Mouse (Mus musculus) myocyte (in vitro differentiated cells): ENCODE data around the gene Gldc. TPM values are rescaled to one million over a fixed set of nuclear protein-coding genes. Genes with fewer than 3 reads are reported as not detected.
A peak's percentile ranks its signal among the peaks of the same experiment; 100 is the strongest.

Experiments
- H3K27me3 ChIP-seq: one replicate; pipeline ENCODE4 v1.6.1; 2011; ENCODE audit not compliant: control insufficient read depth, insufficient read depth, insufficient read length
- H3K36me3 ChIP-seq: one replicate; pipeline ENCODE4 v1.6.1; 2011; ENCODE audit not compliant: control insufficient read depth, insufficient read depth
- H3K4me2 ChIP-seq: one replicate; pipeline ENCODE4 v1.6.1; 2011; ENCODE audit warnings: low read depth, control low read depth
- H3K4me3 ChIP-seq: one replicate; pipeline ENCODE4 v1.5.1; 2011; ENCODE audit warnings: mild to moderate bottlenecking, control low read depth, moderate library complexity
- H3K79me2 ChIP-seq: one replicate; pipeline ENCODE4 v1.6.1; 2011; ENCODE audit not compliant: control insufficient read depth, insufficient read depth
- H3ac ChIP-seq: one replicate; pipeline ENCODE4 v1.6.1; 2011; ENCODE audit not compliant: control insufficient read depth, insufficient read length
- CEBPB ChIP-seq: IDR thresholded peaks from 2 replicates; pipeline ENCODE4 v1.6.1; 2011; ENCODE audit warnings: mild to moderate bottlenecking, moderate library complexity; ENCODE audit not compliant: poor library complexity, insufficient read depth, severe bottlenecking
- E2F4 ChIP-seq: IDR thresholded peaks from one replicate; pipeline ENCODE4 v1.6.1; 2011; ENCODE audit warnings: mild to moderate bottlenecking, control low read depth, moderate library complexity; ENCODE audit not compliant: insufficient read depth
- MAX ChIP-seq: IDR thresholded peaks from one replicate; pipeline ENCODE4 v1.6.1; 2011; ENCODE audit warnings: low read depth, mild to moderate bottlenecking, control low read depth
- MYOD1 ChIP-seq, 3 experiments: IDR thresholded peaks; one replicate each; pipeline ENCODE4 v1.6.1; 2011; ENCODE audit warnings: control low read depth in 2 of 3, low read depth in 2 of 3, mild to moderate bottlenecking in 2 of 3, moderate library complexity in 1 of 3; ENCODE audit not compliant: insufficient read length in 2 of 3, control insufficient read depth in 1 of 3
- MYOG ChIP-seq, 3 experiments: IDR thresholded peaks; one replicate each; pipeline ENCODE4 v1.6.1; 2011; ENCODE audit warnings: control low read depth in 2 of 3, low read depth in 2 of 3, mild to moderate bottlenecking in 2 of 3; ENCODE audit not compliant: insufficient read length in 2 of 3, control insufficient read depth in 1 of 3, insufficient read depth in 1 of 3
- POLR2A ChIP-seq: IDR thresholded peaks from one replicate; pipeline ENCODE4 v1.6.1; 2011; ENCODE audit warnings: low read depth, mild to moderate bottlenecking, control low read depth, moderate library complexity; ENCODE audit not compliant: insufficient read length
- POLR2AphosphoS2 ChIP-seq: IDR thresholded peaks from one replicate; pipeline ENCODE4 v1.6.1; 2011; ENCODE audit warnings: low read depth, control low read depth; ENCODE audit not compliant: insufficient read length
- REST ChIP-seq: IDR thresholded peaks from one replicate; pipeline ENCODE4 v1.6.1; 2011; ENCODE audit warnings: mild to moderate bottlenecking, control low read depth, moderate library complexity; ENCODE audit not compliant: insufficient read depth, insufficient read length
- SRF ChIP-seq: IDR thresholded peaks from one replicate; pipeline ENCODE4 v1.6.1; 2011; ENCODE audit warnings: low read depth; ENCODE audit not compliant: control insufficient read depth, insufficient read length
- TCF12 ChIP-seq: IDR thresholded peaks from one replicate; pipeline ENCODE4 v1.6.1; 2011; ENCODE audit warnings: mild to moderate bottlenecking, control low read depth; ENCODE audit not compliant: poor library complexity, insufficient read depth, severe bottlenecking
- TCF3 ChIP-seq: IDR thresholded peaks from one replicate; pipeline ENCODE4 v1.6.1; 2011; ENCODE audit warnings: low read depth, control low read depth; ENCODE audit not compliant: insufficient read length
- USF1 ChIP-seq: IDR thresholded peaks from one replicate; pipeline ENCODE4 v1.6.1; 2011; ENCODE audit warnings: low read depth, mild to moderate bottlenecking, control low read depth, moderate library complexity
- polyA plus RNA-seq: library from polyadenylated mRNA; unstranded; fragments of >200 nt; fragmentation: generic; extraction: Trizol; gene quantifications from one replicate; pipeline ENCODE4 v1.2.1, GENCODE M21; 2012; ENCODE audit warnings: missing spikeins

Gldc gene
- polyA plus RNA-seq, 1 experiment = 1.1 TPM

GRCm38 (mm10) chr19:30100571-30100970, 74.7 kb downstream of the Gldc start:
- Histone ChIP-seq H3K27me3 (no peaks in the 10 kb centered on the region), H3K36me3 (peaks cover 24% of the 10 kb centered on the region), H3K4me3 (no peak overlapping the region), H3ac (no peak overlapping the region), H3K79me2 (no peaks in the 10 kb centered on the region), H3K4me2 (no peak overlapping the region)
- TF ChIP-seq POLR2AphosphoS2 (peak; percentile 26), CEBPB (no peak), REST (no peak), MAX (no peak), MYOD1 (IDR thresholded peaks at IDR 0.05; ENCODE audit: control insufficient read depth in 1 of 3, insufficient read length in 2 of 3, low read depth in 2 of 3) (no peak), USF1 (no peak), E2F4 (no peak), TCF3 (no peak), TCF12 (no peak)

GRCm38 (mm10) chr19:30097039-30097438, 78.2 kb downstream of the Gldc start:
- Histone ChIP-seq H3K36me3 (peaks cover 37% of the 10 kb centered on the region), H3ac (no peak overlapping the region), H3K27me3 (no peaks in the 10 kb centered on the region), H3K4me2 (no peak overlapping the region), H3K79me2 (no peaks in the 10 kb centered on the region), H3K4me3 (no peak overlapping the region)
- no peak for TF ChIP-seq REST
- TF ChIP-seq USF1 = no peak
- TF ChIP-seq CEBPB = no peak
- TF ChIP-seq POLR2A = no peak
- TF ChIP-seq POLR2AphosphoS2 = no peak
- no peak for TF ChIP-seq TCF3
- no peak for TF ChIP-seq E2F4
- no peak for TF ChIP-seq MAX
- TF ChIP-seq MYOD1 (IDR thresholded peaks at IDR 0.05; ENCODE audit: control insufficient read depth in 1 of 3, insufficient read length in 2 of 3, low read depth in 2 of 3) = no peak
- TF ChIP-seq MYOG (IDR thresholded peaks at IDR 0.05; ENCODE audit: control insufficient read depth in 1 of 3, insufficient read depth in 1 of 3, insufficient read length in 2 of 3, low read depth in 2 of 3) = no peak
- no peak for TF ChIP-seq TCF12
- TF ChIP-seq SRF = no peak

- Histone ChIP-seq H3K36me3 (peaks cover 46% of the 10 kb centered on the region), H3K4me3 (no peak overlapping the region), H3K79me2 (no peaks in the 10 kb centered on the region), H3ac (no peak overlapping the region), H3K4me2 (no peak overlapping the region), H3K27me3 (no peaks in the 10 kb centered on the region)
- peak; percentile 56 for TF ChIP-seq USF1
- no peak for TF ChIP-seq TCF12
- no peak for TF ChIP-seq POLR2AphosphoS2
Observed at GRCm38 (mm10) chr19:30096186-30096585, 79.0 kb downstream of the Gldc start.

- Histone ChIP-seq H3K4me3 (no peak overlapping the region), H3ac (no peak overlapping the region), H3K27me3 (no peaks in the 10 kb centered on the region), H3K36me3 (peaks cover 64% of the 10 kb centered on the region), H3K79me2 (no peaks in the 10 kb centered on the region), H3K4me2 (no peak overlapping the region)
- TF ChIP-seq MAX (no peak), SRF (no peak), USF1 (no peak), POLR2AphosphoS2 (no peak), MYOG (IDR thresholded peaks at IDR 0.05; ENCODE audit: control insufficient read depth in 1 of 3, insufficient read depth in 1 of 3, insufficient read length in 2 of 3, low read depth in 2 of 3) (no peak), MYOD1 (IDR thresholded peaks at IDR 0.05; ENCODE audit: control insufficient read depth in 1 of 3, insufficient read length in 2 of 3, low read depth in 2 of 3) (no peak), TCF3 (no peak), REST (no peak), TCF12 (no peak), POLR2A (no peak), CEBPB (no peak), E2F4 (no peak)
Observed at GRCm38 (mm10) chr19:30091644-30092295, 83.5 kb downstream of the Gldc start.

DNA sequence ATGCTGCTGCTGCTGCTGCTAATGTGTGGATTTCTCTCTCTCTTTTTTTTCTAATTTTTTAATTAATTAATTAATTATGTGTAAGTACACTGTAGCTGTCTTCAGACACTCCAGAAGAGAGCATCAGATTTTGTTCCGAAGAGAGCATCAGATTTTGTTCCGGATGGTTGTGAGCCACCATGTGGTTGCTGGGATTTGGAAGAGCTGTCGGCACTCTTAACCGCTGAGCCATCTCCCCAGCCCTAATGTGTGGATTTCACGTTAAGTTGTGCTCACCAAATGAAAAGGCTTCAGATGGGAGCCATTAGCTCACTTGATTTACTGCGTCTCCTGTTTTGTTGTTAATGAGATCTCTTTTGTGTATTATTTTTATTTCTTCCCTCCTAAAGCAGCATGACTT, 85.1 kb downstream of the Gldc start:
- H3K36me3 ChIP-seq = peaks cover 68% of the 10 kb centered on the region
- H3ac ChIP-seq = no peak overlapping the region
- H3K4me2 ChIP-seq = no peak overlapping the region
- no peak for TF ChIP-seq CEBPB
- TF ChIP-seq TCF12 = no peak
- no peak for TF ChIP-seq USF1
- no peak for TF ChIP-seq MYOG (IDR thresholded peaks at IDR 0.05; ENCODE audit: control insufficient read depth in 1 of 3, insufficient read depth in 1 of 3, insufficient read length in 2 of 3, low read depth in 2 of 3)
- no peak for TF ChIP-seq POLR2A
- TF ChIP-seq SRF = no peak
- no peak for TF ChIP-seq E2F4
- no peak for TF ChIP-seq REST
- TF ChIP-seq MAX = no peak
- TF ChIP-seq TCF3 = no peak
- no peak for TF ChIP-seq POLR2AphosphoS2
- no peak for TF ChIP-seq MYOD1 (IDR thresholded peaks at IDR 0.05; ENCODE audit: control insufficient read depth in 1 of 3, insufficient read length in 2 of 3, low read depth in 2 of 3)
- H3K4me3 ChIP-seq = no peak overlapping the region
- H3K27me3 ChIP-seq = no peaks in the 10 kb centered on the region
- H3K79me2 ChIP-seq = no peaks in the 10 kb centered on the region
